Mouse (Mus musculus) testis, postnatal 10 days (tissue): ENCODE data around the gene Galnt14.

Experiments used
- DNase-seq: peaks from one replicate; pipeline ENCODE4 v3.0.0; 2021; ENCODE audit warnings: low spot score

Galnt14 gene

DNA sequence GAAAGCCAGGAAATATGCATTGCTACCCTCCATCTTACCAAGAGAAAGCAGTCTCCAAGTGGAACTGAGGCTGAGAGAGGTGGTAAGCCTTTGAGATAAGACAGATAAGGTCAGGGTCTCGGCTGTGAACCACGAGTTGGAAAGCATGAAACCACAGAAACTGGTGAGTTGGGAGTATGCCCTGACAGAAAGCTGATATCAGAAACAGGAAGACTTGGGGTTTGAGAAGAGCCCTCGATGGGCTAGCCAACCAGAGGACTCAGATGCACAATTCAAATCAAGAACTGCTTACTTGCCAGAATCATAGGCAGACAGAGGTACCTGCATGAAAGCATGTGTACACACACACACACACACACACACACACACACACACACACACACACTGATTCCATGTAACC, 47.0 kb downstream of the Galnt14 start:
- no peak for DNase-seq

DNA sequence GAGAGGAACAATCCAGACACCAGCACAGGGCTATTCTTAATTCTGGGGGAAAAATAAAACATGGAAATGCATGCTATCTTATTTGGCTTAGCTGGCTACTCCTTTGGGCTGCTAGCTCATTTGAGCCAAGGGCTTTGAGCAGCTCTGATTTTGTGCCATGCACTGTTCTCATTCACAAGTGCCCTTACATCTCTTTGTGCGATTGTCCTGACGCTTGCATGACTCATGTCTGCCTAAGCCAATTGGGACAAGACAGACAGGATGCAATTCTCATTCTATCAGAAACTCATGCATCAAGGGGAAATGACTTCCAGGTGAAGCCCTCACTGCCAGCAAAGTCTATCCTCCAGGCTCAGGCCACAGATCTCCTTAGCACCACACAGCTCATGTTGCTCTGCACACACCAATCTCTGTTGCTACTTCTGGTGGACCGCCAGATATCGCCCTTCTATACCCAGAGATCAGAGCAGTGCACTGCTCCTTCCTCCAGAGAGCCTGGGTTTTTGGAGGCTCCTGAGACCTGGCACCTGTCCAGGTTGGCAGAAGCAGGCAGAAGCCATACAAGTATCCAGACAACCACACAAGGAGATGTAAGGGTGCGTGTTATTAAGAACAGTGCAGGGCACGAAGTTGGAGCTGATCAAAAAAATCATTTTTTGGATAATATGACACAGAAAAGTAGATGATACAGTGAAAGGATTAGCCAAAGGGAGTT, 51.4 kb downstream of the Galnt14 start:
- DNase-seq, result no peak

DNA sequence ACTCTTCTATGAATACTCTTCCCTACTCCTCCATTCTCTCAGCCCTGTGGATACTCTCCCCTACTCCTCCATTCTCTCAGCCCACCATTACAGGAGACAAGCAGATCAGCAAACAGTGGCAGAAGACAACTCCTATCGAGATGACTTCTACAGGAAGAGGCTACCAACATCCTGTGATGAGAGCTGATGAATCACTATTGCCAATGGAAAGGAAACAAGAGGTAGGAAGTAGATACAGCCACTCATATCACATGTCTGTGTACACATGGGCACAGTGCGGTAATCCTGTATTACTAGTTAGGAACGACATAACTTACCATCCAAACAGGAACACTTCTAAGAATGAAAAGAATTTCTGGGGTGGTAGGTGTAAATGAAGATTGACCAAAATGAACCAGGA, 53.9 kb downstream of the Galnt14 start:
- DNase-seq, result no peak

DNA sequence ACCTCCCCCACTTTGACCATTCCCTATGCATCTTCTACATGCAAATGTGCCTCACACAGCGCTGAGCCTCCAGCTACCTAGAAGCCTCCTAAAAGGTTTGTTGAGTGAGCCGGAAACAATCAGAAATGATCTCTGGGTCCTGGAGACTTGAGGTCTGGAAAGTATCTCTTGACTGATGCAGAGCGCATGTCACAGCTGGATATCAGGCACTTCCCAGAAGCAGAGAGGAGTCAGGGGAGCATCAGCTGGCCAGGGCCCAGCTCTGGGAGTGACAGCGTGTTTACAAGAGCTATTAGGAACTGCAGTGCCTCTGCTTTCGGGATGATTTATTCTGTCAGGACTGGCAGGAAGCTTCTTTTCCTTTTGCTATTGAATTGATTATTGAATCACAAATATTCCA, 56.0 kb downstream of the Galnt14 start:
- no peak for DNase-seq

DNA sequence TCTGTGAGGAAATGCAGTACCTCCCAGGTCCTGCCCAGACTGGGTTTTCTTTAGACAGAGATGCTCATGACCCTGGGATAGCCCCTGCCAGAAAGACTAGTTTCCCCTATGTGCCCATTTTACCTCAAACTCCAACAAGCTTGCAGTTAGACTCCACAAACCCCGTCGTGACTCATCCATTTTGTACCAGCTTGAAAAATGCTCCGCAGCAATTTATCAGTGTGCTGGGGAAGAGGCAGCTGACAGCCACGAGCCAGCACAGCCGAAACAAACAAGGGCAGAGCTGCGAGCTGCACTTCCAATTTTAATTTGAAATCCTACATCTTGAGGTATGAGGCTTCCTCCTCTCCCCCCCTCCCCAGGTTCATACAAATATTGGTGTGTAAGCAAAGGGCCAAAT, 60.9 kb downstream of the Galnt14 start:
- no peak for DNase-seq

DNA sequence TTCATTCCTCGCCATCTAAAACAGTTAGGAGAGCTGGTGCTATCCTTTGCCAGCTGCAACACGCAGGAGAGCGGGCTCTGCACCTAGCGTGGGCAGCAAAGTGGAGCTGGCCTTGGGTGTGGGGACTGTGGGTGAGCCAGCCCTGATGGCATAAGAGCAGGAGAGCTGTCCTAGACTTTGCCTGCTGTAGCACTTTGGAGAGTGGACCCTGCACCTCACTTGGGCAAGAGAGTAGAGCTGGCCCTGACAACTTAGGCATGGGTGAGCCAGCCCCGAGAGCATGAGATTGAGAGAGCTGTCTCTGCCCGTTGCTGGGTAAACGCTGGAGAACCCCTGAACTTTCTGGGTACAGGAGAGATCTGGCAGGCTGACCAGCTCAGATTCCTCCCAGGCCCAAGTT, 68.6 kb downstream of the Galnt14 start:
- no peak for DNase-seq

DNA sequence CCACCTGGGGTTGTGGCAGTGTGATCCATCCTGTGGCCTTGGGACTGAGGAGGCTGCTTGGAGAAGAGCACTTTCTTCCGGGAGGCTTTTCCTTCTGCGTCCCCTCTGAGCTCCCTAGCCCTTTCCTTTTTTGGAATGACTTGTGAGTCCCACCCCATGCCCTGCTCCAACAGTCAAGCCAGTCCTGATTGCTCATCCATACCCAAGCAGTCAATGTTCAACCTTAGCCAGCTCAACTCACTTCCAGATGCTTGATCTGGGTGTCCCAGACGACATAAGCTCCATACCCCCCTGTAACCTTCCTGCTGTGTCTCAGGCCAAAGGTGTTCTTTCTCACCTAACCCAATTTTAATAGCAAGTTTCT, 70.2 kb downstream of the Galnt14 start:
- DNase-seq, result no peak

DNA sequence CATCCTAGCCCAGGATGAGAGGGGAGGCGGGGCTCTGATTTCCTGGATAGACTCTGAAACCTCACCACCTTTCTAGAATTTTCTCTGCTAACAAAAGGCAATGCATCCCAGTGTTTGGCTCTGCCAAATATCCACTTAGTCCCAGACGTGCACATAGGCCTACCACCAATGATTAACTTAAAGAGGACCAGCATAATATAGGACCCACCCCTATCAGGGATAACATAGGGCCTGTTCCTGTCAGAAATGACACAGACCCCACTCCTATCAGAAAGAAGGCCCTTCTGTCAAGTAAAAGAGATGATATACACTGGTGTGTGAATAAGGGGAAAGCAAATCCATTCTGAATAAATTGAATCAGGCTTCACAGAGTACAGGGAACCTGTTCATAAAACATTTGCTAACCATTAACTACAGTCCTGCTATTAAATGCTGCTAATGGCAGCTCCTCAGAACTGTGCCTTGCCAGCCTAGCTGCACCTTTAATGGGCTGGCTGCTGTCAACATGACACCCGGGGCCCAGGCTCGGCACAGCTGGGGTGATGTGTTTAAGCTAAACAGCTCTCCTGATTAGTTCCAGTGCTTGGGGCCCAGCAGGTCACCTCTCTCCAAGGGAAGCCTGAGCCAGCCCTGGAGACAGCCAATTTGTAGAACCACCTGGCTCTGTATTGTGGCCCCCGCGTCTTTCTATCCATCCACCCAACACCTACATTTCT, 70.7 kb downstream of the Galnt14 start:
- DNase-seq, result no peak

DNA sequence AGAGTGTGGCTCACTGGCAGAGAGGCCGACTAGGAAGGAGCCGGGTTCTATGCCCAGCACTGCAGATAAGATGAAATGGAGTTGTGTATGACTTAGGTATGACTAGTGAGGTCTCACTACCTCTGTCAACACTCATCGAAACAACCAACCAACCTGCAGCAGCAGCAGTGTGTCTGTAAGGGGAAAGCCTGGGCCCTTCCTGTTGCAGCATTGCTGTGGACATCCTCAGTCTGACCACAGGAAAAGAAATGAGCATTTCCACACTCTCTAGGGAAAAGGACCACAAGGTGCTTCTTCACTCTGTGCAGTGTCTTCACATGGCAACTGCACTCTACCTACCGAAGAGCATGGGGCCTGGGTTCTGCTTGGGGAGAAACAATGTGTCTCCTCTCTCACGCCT, 73.3 kb downstream of the Galnt14 start:
- DNase-seq, result no peak

DNA sequence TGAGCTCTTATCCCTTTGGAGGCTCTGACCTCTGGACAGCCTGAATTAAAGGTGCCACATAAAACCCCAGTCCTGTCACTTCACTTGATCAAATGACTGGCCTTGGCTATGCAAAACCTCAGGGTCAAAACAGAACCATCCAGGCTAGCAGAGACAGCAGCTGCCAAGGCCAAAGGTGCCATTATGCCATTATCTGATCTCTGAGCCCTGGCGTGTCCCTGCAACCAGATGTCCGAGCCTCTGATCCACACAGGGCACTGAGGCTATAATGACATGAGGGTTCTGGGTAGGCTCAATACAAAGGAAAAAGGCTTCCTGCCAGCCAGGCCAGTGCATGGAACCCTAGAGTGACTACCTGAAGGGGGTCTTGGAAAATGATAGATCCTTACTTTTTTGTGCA, 75.4 kb downstream of the Galnt14 start:
- DNase-seq, result no peak

DNA sequence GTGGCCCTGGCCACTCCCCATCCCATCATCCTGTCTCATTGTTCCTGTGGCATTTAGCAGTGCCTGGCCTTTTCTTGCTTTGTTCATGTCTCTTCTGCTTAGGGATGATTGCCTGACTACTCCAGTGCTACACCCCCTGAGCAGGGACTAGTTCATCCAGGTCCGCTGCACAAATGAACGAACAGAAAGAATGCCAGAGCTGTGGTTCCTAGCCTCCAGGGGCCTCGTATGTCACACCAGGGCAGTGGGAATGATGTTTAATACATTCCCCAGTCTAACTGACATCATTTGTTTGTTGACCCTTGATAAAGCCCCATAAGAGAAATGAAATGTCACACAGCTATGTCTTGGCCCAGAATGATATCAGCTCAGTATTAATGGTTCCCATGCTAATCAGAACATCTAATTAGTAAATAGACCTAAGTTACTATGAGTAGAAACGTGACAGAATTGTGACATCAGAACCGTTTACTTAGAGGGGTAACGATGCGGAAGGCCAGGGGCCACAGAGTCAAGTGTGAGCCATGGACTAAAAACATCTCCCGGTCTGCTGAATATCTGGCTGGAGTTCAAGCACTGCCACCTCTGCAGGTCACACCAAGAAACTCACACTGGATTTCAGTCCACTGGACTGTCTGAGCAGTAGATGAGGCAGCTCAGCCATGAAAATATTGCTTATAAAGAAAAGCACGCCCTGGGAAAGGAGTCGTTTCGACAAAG, 76.1 kb downstream of the Galnt14 start:
- no peak for DNase-seq

DNA sequence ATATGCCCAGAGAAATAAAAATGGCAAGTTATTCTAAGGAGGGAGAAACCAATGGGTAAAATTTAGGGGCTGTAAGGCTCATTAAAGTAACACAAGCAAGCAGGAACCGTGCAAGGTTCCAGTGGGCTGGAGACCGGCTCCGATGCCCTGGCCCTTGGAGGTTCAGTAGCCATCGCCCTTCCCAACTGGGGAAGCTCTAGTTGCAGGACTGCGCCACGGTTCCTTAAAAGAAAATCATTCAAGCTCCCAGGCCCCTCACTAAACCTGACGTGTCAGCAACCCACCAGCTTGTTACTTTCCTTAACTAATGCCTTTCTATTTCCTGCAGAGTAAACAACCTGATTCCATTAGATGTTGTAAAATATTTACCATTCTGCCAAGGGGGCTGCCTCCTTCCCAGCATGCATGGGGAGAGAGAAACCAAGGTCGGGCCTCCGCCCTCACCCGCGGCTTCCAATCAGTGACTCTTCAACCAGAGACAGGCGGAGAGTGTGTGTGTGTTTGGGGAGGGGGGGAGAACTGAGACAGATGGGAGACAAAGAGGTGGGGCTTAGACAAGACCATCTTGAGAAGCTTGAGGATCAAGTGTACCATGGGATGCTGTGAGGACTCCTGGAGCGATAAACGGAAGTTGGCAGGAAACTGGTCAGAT, 81.9 kb downstream of the Galnt14 start:
- DNase-seq, result no peak

DNA sequence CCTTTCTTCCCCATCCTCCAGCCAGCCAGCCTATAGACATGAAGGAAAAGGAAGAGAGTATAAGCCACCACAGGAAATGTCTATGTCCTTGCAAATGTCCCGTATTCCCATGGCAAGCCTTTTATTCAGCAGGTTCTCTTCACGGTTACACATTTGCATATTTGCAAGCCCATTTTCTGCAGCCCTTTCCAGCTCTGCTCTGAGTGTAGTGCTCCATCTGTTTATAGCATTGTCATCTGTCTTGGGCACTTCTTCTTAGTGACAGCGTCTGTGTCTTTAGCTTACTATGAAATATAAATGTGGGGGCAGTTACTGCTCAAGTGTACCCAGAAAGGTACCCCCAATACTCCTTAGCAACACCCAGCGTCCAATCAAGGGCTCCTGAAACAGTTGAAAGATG, 83.3 kb downstream of the Galnt14 start:
- DNase-seq, result no peak

DNA sequence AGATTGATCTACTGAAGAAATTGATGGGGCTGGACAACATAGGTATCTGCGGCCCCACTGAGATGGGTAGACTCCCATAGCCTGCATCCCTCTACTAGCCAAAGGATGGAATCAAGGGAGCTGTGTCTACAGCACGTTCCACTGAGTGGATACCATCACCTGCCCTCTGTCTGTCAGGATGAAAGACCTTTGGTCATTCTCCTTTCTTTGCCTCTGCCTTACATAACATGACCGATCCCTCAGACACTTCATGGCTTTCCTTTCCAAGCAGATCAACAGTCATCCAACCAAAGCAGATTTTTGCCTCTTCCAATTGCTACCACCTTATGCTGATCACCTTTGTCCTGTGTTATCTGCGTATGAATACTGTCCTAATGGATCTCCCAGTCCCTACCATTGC, 90.2 kb downstream of the Galnt14 start:
- no peak for DNase-seq

DNA sequence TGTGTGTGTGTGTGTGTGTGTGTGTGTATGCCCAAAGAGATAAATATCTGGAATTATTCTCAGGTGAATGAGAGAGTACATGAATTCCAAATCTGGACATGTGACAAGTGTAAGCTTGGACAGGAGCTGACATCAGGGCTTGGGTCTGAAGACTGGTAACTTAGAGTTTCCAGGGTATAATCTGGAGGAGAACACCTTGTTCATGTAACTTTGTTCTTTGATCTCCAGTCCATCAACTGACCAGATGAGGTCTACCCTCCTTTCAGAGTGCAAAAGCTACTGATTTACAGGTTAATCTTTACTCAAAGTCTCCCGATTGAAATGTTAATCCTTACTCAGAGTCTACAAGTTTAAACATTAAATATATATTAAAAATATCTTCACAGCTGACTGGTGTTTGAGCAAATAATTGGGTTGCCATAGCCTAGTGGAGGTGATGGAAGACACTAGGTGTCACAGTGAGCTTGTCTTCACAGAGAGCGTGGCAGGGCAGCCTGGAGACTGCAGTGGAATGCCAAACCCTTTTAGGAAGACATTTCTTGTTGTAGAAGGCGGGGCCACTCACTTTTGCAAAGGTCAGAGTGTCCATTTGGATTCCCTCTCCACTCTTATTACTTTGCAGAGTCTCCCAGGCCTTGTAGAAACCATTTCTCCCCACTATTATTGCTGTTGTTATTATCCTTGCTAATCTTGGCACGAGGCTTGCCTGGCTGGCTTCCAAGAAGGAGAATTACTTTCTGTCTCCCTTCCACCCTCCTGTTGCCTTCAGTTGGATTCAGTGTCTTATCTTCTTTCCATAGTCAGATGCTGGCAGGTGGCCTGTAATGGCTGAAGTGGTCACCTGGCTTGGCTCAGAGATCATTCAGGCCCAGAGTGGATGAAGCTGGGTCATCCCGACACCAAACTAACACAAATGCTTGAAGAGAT, 107.4 kb downstream of the Galnt14 start:
- no peak for DNase-seq

DNA sequence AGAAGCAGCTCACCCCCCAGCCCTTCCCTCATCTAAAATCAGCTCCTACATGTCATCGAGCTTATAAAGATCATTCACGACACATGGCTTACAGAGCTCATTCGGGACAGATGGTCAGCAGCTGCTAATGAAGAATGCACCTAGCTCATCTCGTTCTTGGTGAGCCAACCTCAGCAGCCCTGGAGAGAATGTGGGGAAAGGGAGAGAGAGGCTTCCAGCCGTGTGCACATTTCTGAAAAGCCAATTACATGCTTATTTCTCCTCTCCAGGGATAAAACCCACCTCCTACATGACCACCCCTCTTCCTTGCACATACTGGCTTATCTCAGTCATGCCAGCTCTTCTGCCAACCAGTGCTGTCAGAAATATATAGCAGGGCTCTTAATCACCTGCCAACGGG, 110.3 kb downstream of the Galnt14 start:
- DNase-seq, result no peak

DNA sequence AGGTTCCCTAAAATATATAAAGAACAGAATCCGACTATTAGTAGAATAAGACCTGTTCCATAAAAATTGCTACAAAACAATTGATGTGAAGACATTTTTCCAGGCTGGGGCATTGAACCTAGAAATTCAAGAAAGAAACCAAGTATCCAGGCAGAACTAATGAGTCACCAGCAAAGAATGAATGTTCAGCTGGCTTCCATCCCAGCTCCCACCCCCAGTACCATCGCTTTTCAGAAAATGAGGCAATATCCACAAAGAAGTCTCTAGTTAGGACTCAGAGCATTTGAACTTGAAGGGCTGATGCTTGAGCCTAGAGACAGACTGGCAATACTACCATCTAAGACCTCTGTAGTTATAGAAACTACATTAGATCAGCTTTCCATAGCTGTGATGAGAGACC, 118.2 kb downstream of the Galnt14 start:
- DNase-seq, result no peak

DNA sequence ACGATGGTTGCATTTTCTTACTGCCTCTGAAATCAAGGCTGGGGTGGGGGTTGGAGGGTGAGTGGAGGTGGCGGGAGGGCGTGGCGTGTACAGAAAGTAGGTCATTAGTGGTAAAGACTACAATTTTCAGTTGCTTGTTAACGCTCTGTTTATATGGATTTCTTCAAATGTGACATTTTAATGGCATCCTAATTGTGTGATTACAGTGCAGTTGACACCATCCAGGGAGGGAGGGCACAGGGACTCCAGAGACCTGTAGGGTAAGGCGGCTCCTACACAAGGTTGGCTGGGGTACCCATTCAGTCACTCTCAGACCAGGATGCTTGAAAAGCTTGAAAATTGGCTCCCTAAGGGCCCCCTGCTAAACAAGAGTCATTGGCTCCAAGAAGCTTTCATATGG, 122.7 kb downstream of the Galnt14 start:
- DNase-seq, result no peak

DNA sequence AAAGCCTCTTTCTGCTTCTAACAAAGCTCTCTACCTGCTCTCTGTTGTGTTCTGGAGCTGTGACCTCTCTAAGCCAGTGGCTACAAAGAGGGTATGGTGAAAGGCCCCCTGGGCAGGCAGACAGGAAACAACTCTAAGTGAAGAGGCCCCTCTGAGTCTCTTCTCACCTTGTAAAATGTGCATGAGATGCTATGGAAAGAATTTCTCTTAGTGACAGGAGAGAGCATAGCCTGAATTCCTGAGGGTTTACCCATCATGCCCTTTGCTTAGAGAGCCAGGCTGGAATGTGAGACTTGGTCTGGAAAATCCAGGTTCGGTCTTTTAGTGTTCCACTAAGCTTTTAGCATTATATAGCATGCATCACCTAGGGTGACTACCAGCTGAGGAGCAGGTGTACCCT, 136.1 kb downstream of the Galnt14 start:
- no peak for DNase-seq

DNA sequence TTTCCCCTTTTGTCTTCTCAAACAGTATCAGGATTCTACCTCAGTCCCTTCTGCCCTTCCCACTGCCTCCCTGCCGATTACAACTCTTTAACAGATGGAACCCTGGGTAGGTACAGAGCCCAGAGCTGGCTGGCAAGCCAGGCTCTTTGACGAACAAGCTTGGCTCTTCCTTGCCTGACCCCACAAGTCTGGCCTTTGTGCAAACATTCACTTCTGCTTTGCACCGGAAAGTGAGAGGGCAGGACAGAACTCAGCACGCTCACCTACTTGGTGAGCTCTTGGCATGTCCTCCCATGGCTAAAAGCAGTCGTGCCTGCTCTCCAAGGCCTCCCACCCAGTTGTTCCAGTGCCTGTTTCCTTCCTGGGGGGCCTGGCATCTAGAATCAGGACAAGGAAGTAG, 137.4 kb downstream of the Galnt14 start:
- DNase-seq, result no peak

DNA sequence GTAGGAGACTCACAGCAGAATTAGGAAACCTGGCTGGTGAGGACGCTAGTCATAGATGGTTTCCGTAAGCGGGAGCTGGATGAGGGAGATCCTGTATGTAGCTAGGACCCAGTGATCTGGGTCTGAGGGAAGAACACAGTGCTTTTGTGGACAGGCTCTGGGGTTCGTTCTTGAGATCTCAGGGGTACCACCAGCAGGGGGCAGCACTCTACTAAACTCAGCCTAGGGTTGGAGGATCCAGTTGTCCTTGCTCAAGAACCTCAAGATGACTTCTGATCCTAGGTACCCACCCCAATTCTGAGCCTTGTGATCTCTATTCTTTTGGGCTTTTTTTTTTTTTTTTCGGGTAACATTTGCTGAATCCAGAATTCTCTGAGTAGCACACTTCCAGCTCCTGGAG, 137.8 kb downstream of the Galnt14 start:
- DNase-seq, result peak; percentile 77

DNA sequence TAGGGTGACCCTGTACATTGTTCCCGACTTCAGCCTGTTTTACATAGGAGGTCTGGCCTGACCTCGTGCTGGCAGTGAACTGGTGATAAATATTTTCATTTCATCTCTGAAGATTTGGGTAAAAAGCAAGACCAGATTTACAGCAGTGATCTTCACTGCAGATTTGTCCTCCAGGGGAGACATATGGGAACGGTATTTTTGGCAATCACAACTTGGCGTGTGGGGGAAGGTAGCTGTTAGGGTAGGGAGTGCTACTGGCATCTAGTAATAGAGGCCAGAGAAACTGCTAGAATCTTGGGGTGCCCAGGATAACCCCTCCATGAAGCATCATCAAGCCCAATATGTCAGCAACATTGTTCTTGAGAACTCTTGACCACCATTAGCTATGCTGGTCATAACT, 138.3 kb downstream of the Galnt14 start:
- no peak for DNase-seq
